Mouse (Mus musculus) embryo, embryonic 11 days (tissue): ENCODE measurements around the gene Cyfip2.

Source experiments
- DNase-seq: peaks from one replicate; pipeline ENCODE4 v3.0.0-alpha.2; 2015

The Cyfip2 gene

DNA sequence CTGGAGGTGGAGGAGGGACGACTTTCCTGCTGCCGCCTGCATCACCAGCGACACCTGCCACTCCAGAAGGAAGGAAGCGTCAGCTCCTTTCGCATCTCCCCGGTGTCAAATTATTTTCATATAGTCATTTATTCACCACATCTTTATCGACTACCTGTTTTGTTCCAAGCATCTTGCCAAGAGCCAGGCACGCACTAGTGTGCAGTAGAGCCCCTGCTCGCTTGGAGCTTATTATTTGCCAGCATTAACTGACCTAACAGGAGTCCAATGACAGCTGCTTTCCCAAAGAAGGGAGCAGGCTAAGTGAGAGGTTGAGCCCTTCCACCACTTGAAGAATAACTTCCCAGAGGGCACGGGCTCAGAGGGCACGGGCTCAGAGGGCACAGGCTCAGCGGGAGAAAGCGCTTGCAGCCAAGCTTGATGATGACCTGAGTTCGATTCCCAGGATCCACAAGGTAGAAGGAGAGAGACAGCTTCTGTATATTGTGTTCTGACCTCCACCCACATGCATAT, at the start of gene Cyfip2:
TSS of gene Cyfip2 (minus strand) at position 337 of the 513 bp plus-strand sequence.
- peak; percentile 39 for DNase-seq

DNA sequence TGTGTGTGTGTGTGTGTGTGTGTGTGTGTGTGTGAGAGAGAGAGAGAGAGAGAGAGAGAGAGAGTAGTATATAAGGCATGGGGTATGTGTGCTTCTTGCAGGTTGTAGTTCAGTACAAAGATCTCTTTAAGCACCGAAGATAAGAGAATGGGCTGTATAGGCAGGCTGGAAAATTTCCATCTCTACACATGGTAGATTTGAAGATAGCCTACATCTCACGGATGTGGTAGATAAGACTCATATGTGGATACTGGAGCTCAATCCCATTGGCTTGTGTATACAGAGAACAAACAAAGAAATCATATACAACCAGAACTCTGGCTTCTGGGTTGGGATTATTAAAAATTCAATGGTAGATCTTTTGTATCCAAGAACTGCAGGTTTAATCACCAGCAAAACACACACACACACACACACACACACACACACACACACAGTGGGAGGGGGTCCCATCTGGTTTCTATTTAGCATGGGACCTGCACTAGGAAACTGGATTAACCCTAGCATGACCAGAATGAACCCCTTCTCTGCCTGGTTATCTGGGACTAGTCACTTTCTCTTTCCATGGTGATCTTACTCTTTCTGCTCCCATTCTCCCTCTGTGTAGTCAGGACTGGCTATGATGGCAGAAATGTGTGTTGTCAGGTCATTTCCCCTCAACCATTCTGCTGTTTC, 48.5 kb upstream of the Cyfip2 start:
- peak; percentile 49 for DNase-seq

DNA sequence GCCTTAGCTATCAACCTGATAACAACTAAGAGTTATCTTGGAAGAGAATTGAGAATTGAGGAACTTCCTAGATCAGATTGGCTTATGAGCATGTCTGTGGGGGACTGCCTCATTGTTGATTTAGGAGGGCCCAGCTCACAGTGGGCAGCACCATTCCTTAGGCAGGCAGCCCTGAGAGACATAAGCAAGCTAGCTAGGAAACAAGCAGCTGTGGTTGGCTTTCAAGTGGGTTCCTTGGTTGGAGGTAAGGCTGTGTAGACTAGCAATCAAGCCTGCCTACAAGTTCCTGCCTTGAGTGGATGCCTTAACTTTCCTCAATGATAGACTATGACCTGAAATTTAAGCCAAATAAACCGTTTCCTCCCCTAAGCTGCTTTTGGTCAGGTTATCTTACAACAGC, 45.7 kb upstream of the Cyfip2 start:
- no peak for DNase-seq

DNA sequence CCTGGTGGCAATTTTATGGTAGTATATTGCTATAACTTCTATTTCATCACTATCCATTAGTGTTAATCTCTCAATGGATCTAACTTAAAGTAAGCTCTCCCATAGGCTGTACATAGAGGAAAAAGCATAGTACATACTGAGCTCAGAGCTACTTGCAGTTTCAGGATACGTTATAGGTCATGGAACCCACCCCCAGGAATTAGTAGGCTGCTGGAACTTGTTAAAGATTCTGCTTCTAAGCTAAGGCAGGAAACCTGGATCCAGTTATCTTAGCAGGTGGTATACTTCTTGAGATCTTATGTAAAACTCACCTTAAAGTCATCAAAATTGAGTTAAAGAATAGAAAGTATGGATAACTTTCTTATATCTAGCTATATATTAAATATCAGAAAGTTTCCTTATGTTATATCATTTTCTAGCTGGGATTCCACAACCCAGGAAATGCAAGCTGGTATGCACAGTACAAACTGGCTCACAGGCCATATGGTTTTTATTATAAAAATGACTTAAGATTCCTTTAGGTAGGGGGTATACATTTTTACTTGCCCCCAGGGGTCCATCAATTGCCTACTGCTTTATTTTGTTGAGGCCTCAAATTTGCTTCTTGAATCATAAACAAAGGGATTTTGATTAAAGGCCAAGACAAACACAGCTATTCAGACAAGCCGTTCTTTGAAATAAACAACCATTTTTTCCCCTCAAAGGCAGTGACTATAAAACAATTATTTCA, 37.2 kb upstream of the Cyfip2 start:
- peak; percentile 71 for DNase-seq

DNA sequence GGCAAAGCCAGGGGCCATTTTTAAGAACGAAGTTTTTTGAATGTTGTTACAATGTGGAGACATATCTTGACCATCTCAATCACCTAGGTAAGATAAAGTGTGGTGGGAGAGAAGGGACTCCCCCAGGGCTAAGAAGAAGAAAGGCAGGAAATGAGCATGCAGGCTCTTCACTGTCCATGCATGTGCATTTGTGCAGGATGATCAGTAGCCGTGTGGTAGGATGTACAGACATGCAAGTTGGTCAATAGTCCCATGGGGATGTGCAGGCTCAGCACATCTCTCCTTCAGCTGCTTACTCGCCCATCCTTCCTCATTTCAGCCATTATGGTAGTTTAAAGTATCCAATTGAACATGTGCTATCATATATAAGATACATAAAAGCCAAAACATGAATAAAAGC, 35.8 kb upstream of the Cyfip2 start:
- no peak for DNase-seq

DNA sequence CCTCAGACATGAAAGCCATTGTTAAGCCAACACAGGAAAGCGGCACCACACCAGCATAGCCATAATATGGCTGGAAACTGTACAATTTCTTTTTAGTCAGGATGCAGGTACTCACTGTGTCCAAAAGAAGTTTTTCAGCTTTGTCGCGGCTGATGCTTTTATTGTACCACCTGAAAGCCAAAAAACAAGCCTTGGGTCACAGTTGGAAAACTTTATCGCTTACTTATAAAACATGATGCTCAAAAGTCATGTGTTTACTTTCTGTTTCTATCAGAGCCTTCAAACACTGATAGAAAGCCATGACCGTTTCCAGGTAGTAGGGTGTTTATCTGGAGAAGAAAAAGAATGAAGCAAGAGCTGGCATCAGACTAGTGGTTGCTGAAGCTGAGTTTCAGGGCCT, 35.1 kb upstream of the Cyfip2 start:
- DNase-seq: no peak

DNA sequence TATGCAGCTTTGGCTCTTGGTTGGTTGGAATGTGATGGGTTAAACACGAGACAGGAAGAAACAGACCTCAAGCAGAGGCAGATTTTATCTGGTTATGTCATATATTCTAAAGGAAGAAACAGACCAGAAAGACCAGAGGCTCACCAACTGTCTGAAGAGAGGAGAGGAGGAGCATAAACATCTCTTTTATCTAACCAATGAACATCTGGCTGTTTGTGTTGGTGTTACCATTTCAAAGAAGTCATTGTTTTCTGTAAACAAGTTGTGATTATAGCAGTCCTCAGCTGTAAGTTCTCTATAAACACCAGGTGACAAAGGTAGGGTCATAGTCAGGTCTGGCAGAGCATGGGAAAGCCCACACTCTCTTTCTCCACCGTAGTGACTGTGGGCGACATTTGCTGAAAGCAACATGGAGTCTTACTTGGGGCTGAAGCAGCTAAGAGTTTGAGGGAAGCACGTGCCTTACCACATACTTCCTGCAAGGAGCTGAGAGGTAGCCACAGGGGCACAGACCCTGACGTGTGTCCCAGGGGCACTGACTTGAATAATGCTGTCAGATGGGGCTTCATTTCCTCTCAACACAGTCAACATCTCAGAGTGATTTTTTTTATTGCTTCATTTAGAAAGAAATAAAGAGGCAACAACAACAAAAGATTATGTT, 31.4 kb upstream of the Cyfip2 start:
- no peak for DNase-seq

DNA sequence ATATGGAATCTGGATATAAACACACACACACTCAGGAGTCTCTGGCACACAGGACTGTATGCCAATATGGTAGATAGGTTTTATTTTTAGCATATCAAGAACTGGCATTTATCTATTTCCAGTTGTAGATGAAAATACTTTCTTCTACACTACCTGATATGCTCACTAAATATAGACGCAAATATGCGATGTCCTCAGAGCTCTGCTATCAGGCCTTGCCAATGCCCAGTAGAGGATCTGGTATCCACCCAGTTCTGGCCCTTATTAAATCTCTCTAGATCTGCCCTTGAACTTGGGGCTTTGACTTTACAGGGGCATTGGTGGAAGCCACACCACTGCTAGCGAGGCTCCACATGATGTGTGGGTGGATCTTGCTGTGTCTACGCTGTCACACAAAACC, 29.3 kb upstream of the Cyfip2 start:
- no peak for DNase-seq

DNA sequence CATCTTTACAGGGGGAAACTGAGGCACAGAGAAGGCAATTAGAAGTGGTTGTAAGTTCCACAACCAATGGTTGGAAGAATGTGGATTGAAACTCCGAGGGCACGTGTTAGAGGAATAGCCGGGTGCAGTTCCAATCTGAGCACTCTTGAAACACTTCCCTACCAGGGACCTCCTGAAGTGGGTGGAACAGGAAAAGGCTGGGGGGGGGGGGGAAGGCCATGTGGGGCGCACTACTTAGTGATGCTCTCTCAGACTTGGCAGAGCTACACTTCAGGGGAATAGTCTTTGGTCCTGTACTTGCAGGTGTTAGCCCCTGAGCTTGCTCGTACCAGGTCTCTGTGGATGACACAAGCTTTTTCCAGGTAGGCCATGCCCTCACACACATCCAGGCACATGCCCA, 23.4 kb upstream of the Cyfip2 start:
- no peak for DNase-seq

DNA sequence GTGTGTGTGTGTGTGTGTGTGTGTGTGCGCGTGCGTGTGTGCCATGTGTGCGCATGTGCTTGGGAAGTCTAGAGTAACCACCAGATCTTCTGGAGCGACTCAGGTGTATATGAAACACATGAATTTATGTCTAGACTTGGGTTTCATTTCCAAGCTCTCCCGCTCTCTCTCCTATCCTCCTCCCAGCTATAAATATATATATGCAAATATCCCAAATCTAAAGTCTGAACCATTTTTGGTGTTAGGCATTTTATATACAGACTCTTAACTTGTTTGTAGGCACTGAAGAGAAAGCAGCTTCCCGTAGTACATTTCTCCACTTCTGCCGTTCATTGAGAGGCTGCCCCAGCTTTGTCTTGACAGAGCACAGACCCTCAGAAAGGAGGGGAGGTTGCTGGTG, 19.6 kb upstream of the Cyfip2 start:
- DNase-seq: no peak

DNA sequence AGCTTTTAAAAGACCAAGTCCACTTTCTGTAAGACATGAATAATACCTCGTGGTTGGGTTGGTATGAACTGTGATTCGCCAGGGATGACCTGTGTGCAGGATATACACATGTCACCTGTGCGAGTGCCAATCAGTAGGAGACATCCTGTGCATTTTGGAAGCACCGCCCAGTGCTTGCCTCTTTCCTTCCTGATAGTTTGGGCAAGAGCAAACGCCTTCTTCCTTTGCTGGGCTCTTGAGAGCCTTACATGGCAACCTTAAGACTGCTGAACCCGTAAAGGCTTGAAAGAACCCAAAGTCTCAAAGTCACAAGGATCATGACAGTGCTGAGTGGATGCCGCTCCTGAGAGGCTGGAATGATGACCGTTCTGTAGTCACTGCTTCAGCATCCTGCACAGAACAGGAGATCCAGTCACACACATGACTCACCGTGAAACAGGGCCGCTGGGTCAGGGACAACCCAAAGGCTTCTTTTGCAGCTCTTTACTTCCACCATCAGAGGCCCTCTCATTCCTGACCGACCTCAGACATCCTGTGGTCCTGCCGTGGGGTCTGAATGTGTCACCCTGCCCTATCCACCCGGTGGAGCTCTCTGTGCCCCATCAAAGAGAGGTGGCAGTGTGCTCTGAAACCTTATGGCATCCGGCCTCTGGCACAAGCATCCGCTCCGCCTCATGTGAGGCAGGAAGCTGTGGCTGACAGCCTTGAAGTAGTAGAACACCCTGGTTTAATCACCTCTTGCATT, 13.8 kb upstream of the Cyfip2 start:
- DNase-seq: no peak

DNA sequence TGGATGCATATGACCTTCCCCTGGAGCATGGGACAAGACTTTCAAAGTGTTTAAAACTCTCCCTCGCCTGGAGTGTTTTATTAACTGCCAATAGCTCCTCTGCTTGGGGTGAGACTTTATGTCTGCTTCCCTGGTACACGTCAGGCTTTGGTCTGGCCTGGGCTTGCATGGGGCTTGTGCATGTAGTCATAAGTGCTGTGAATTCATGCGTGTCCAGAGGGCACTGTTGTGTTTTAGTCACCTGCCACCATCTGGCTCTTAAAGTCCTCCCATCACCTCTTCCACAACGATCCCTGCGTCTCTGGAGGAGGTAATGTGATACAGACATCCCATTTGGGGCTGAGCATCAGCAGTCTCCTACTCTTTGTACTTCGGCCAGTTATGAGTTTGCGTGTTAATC, 8.9 kb upstream of the Cyfip2 start:
- no peak for DNase-seq

DNA sequence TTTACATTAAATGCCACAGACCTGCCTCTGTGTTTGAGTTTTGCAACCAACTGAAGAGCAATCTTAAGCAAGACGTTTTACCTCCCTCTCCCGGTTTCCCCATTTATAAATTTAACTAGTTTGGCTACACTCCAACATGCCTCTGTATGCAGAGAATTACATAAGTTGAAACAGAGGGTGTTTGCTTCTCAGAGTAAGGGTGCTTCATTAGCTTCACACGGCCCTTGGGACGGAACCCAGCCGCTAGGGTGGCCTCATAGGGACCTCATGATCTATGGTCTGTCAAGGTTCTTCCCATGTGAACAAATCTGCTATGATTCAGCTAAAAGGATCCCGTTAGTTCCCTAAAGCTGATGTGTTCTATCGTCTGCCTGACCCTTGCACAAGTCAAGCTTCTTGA, 1.9 kb upstream of the Cyfip2 start:
- no peak for DNase-seq

DNA sequence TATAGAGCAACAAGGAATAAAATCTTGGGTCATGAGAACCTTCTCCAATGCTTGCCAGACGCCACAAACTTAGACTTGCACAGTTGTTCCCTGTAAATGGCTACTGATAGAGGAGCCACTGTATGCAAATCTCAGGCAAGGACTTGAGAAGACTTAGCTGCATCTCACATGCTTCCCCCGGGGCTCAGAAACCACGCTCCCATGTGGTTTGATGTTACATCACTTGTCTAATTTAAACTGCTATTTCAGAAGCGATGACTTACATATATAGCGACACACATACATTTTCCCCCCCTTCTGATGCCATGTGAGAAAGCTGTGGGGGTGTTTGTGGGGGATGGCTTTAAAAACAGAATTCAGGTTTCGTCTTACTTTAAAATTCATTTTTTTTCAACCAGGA, 1.2 kb upstream of the Cyfip2 start:
- no peak for DNase-seq

DNA sequence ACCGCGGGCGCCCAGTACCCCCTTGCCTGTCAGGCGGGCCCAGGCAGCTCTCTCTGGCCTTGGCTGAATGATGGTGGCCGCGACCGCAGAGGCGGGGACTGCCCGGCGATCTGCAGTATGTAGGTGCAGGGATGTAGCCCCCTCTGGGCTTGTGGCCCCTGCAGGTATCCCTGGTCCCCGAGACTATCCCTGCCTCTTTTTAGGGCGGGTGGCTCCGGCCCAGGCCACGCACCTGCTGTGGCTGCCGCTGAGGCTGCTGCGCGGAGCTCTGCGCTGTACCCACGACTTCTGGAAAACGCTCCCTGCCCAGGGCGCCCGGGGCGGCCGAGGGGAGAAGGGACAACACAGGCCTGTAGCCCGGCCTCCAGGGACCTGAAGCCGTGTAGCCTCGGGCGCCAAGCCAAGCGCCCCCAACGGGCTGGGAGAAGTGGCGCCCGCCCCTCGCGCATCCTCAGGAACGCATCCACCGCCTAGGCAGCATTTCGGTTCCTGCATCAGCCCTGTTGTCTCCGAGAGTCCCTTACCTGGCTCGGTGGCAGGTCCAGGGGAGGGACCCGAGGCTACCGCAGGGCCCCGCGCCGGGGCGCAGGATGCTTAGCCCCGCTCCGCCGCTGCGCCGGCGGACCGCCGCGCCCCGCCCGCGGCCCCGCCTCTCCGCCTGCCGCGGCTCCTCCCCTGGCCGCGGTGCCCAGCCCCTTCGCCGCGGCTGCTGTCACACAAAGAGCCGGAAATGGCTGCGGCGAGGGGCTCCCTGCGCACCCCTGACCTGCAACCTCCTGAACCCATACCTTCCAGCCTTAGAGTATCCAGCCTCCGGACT, 746 bp downstream of the Cyfip2 start:
- DNase-seq: peak; percentile 87

DNA sequence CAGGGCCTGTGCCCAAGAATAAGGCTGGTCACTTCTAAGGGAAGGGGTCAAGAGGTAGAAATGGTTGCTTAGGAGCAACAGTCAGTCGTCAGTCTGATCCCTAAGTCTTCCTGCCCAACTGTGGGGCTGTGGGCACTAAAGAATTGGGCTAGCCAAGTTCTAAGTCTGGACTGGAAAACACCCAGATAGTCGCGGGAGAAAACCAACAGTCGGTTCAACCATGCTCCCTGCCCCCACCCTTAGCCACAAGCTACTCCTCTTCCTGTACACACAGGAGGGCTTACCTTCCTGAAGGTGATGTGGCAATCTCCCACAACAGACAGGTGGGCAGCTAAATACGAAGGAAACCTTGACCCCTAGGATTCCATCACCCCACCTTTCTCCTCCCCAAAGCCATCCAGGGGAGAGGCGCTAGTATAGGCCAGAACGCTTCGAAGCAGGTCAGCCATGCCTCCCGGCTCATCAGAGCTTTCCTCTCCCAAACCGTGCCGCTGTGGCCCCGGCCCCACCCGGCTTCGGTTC, 1.4 kb downstream of the Cyfip2 start:
- DNase-seq: no peak

DNA sequence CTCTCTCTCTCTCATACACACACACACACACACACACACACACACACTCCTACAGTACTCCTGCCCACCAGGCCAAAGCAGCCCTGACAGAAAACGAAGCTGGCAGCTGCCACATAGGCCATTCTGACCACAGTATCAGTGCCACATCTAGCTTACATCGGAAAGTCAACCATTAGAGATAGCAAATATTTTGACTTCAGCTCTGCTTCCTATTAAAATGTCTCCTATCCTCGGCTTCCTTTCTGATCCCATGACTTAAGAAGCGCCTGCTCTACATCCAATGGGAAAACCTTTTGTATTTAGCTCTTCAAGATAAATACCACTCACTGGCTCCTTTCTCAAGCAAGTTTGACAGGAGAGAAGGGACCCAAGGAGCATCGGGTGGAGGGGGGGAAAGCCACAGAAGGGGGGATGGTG, 2.0 kb downstream of the Cyfip2 start:
- DNase-seq: no peak

DNA sequence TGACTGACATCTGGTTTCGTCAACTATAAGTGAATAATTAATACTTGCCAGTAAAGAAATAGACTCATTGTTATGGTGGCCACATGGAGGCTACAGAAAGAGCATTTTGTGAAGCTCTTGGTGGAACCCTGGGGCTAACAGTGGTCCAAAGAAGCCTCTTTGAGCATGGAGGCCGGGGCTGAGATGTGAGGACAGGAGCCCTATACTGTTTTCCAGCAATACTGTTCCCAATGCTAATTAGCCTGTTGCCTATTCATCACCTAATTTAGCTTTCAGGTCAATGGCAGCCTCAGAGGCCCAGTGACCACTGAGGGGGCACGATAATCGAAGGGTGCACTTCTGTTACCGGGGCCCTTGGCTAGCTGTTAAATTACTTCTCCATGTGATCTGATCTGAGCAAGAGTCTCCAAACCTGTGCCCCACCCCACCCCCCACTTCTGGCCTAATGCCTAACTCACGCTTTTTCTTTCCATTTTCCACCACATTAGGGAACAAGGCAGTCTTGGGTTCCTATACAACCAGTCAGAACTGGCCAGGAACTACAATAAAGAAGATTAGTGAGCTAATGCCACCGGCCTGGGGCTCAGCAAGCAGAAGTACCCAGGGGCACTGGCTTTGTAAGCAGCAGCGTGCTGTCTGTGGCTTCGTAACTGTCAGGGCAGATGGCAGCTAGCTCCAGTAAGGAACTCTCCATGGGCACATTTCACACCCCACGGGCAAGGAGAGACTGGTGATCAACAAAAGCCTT, 2.7 kb downstream of the Cyfip2 start:
- DNase-seq: peak; percentile 36

DNA sequence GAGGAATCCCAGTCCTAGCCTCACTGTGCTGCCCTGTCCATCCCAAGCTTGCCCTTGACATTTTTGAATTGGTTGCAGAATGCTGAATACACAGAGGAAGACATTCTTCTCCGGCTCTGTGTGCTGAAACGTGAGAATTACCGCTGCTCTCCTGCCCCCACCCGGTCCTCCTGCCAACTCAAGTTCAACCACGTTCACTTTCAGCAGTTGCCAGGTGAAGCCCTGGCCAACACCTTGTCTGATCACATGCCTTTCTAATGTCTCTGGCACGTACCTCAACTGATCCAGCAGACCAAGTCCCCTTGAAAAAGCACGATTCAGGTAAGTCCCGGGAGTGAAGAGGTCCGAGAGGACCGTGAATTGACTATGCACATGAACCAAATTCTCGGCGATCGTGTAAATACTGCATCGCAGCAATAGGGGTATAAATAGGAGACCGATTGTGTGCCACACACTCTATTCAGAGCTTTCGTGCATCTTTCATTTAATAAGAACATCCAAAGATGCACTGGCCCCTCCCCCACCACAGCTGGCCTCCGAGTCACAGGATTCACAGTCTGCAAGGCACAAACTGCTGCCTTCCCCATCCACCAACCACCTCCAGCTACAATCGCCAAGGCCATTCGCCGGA, 3.4 kb downstream of the Cyfip2 start:
- no peak for DNase-seq

DNA sequence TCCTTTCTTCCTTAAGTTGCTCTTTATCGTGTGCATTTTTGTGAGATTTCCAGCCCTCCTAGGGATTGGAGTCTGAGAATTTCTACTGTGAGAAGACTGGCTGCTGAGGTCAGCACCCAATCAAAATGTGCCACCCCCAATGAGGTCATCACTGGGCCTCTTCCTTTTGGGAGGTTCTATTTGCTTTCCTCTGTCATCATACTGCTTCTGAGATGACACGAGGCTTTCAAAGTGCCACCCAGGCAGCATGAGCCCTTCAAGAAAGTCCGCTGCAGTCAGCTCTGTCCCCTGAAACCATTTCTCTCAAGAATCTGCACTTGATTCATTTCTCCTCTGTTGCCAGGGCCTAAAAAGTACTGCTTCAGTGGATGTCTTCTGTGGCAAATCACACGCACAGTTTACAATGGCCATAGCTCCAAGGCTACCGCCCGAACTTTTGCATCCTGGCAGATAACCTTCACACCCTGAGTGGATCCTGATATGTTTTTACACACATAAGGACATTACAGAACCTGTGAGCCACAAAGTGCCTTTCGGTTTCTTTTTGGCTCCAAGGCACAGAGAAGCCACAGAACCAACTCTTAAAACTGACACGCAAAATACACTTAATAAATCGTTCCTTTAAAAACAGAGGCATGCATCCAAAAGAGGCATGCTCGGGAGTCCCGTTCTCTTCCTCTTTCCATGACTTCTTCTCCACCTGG, 4.2 kb downstream of the Cyfip2 start:
- DNase-seq: no peak
